Mouse (Mus musculus) B cell, adult 67 days (primary cell): ENCODE measurements around the gene Olfr693. TPM values are rescaled to one million over a fixed set of nuclear protein-coding genes. Genes with fewer than 3 reads are reported as not detected.

Experiments
- total RNA-seq, 2 experiments: library from RNA; stranded (reverse); gene quantifications; 4 replicates each; pipeline ENCODE4 v1.2.4; 2023

The Olfr693 gene
- not detected for total RNA-seq

DNA sequence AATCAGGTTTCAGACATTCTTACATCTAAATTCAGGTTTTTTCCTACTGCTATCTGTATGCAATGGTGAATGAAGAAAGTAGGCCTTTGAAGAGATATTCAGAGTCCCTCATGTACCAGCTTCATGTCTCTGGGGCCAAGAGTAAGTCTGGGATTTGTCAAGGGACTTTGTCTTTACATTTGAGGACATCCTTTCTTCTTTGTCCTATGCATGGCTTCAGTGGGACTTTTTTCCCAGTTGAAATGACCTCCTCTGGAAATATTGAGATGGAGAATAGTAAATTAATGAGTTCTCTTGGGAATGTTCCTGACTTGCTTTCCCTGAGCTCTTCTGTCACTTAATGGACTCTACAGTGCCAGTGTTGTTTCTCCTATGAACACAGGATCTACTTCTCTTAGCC, at the start of gene Olfr693:
TSS of gene Olfr693 (minus strand) at position 101 of the 400 bp plus-strand sequence.

GRCm38 (mm10) chr7:106716296-106716695, 35.9 kb upstream of the Olfr693 start, which contains the start of gene Olfr695:
Olfr695 (minus strand) TSS chr7:106716396.

DNA sequence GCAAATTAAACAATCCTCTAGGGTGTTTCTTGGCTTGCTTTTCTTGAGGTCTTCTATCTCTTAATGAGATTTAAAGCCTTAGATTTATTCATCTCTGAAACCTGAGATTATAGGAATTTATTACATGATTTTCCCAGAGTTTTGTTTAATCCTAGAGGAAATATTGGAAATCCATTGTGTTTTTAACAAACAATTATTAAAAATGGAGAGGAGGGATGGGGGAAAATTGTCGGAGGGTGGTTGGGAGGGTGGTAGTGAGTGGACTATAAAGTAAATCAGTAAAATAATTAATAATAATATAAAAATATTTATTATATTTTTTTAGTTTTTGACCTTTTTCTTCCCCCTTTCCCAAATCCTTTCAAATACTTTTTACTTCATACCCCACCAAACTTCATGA, 11.3 kb upstream of the Olfr693 start, which contains the start of gene Olfr694:
TSS of gene Olfr694 (minus strand) at position 101 of the 400 bp plus-strand sequence.

Other genes with a start within 250 kb of the Olfr693 start
- not detected for gene Olfr694, start 11.2 kb upstream of the Olfr693 start, total RNA-seq
- not detected for gene Olfr695, start 35.8 kb upstream of the Olfr693 start, total RNA-seq
- not detected for gene Olfr697, start 61.9 kb upstream of the Olfr693 start, total RNA-seq
- not detected for gene Olfr698, start 74.8 kb upstream of the Olfr693 start, total RNA-seq
- gene Olfr699, start 112.6 kb upstream of the Olfr693 start, total RNA-seq, result not detected
- not detected for gene Olfr700, start 128.2 kb upstream of the Olfr693 start, total RNA-seq
- gene Olfr701, start 133.5 kb upstream of the Olfr693 start, total RNA-seq, result not detected
- not detected for gene Olfr702, start 153.3 kb upstream of the Olfr693 start, total RNA-seq
- not detected for gene Olfr703, start 162.8 kb upstream of the Olfr693 start, total RNA-seq
- gene Olfr704, start 182.6 kb upstream of the Olfr693 start, total RNA-seq, result not detected
- not detected for gene Olfr705, start 196.3 kb upstream of the Olfr693 start, total RNA-seq
- gene Olfr706, start 207.6 kb upstream of the Olfr693 start, total RNA-seq, result not detected
- gene Olfr707, start 220.7 kb upstream of the Olfr693 start, total RNA-seq, result not detected
- not detected for gene Olfr1532-ps1, start 227.4 kb upstream of the Olfr693 start, total RNA-seq